Mouse (Mus musculus): ENCODE data around the gene Sec23b.
"Not testable (repeated sequence)": the region's sequence is repeated elsewhere in the genome, so short reads cannot be mapped to it uniquely, and the experiment has no call there.

The Sec23b gene

DNA sequence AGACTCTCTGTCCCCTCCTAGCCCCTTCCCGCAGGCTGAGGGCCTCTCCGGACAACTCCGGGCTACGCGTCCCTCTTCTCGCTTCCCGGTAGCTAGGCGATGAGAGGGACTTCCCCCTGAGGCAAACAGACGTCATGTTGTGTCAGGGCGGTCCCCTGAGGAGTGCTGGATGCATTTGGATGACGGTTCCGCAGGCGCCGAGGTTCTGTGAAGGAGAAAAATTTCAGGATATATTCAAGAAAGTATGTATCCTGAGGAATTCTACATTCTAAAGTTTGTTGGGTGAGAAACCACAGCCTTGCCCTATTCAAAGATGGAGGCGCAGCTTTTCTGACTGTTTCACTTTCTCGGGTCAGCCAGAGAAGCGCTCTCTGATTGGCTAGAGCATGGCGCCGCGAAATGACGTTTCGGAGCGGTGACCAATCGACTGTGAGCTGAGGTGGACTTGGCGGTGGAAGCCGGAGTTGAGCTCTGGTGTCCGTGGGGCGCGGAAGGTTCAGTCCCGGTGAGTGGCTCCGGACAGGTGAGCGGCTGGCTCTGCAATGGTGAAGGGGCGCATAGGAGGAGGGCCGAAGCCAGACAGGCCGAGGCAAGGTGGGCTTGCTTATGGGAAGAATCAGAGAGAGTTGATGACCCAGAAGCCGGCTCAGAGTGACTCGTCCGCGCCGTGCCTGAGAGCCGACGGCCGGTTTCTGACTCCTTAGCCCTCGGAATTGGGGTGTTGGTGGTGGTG, at the start of gene Sec23b:
Gene Sec23b, plus strand, starts transcription at position 410 of the 733 bp plus-strand sequence.
- in situ Hi-C loops (cut with MboI) = no loop called here

GRCm38 (mm10) chr2:144514619-144515018, 41.4 kb upstream of the Sec23b start:
- in situ Hi-C loops (cut with MboI) = no loop called here

GRCm38 (mm10) chr2:144519772-144520171, 36.3 kb upstream of the Sec23b start:
- in situ Hi-C loops (cut with MboI) = no loop called here

- in situ Hi-C loops (cut with MboI) = no loop called here
Observed at GRCm38 (mm10) chr2:144525856-144526255, 30.2 kb upstream of the Sec23b start.

- in situ Hi-C loops (cut with MboI) = no loop called here
Observed at GRCm38 (mm10) chr2:144526981-144527820, 28.8 kb upstream of the Sec23b start, which contains the start of the genes Dzank1 and Polr3f. Gene Dzank1 (minus strand): TSS chr2:144527414. Gene Polr3f (plus strand): TSS chr2:144527718.

GRCm38 (mm10) chr2:144527821-144528174, 28.2 kb upstream of the Sec23b start:
- in situ Hi-C loops (cut with MboI) = no loop called here

GRCm38 (mm10) chr2:144537123-144537522, 18.9 kb upstream of the Sec23b start:
- in situ Hi-C loops (cut with MboI) = no loop called here

- in situ Hi-C loops (cut with MboI) = no loop called here
Observed at GRCm38 (mm10) chr2:144541246-144541645, 14.8 kb upstream of the Sec23b start.

DNA sequence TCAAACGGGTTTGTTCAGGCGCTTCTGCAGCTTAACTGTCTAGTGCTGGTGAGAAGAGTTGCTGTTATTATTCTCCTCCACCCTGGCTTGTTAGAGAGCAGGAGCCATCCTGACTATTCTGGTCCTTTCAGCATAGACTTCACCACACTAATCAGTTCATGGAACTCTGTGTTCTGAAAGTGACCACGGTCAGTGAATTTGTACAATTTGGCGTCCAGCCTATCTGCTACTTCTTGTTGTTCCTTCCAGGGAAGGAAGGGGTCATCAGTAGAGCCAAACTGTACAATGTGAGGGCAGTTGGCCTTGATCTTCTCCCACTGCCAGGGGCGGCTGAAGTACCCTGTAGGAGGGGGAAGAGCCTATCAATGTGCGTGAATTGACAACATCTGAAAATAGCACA, 12.4 kb upstream of the Sec23b start:
- in situ Hi-C loops (cut with MboI) = no loop called here

GRCm38 (mm10) chr2:144544630-144545029, 11.4 kb upstream of the Sec23b start:
- in situ Hi-C loops (cut with MboI) = no loop called here

GRCm38 (mm10) chr2:144545061-144545460, 11.0 kb upstream of the Sec23b start:
- in situ Hi-C loops (cut with MboI) = no loop called here

GRCm38 (mm10) chr2:144545481-144545880, 10.5 kb upstream of the Sec23b start:
- in situ Hi-C loops (cut with MboI) = no loop called here

GRCm38 (mm10) chr2:144547559-144547958, 8.5 kb upstream of the Sec23b start:
- in situ Hi-C loops (cut with MboI) = no loop called here

GRCm38 (mm10) chr2:144550529-144550928, 5.5 kb upstream of the Sec23b start, which contains the start of gene Rbbp9:
Gene Rbbp9 (minus strand): TSS chr2:144550869.
- in situ Hi-C loops (cut with MboI) = no loop called here

DNA sequence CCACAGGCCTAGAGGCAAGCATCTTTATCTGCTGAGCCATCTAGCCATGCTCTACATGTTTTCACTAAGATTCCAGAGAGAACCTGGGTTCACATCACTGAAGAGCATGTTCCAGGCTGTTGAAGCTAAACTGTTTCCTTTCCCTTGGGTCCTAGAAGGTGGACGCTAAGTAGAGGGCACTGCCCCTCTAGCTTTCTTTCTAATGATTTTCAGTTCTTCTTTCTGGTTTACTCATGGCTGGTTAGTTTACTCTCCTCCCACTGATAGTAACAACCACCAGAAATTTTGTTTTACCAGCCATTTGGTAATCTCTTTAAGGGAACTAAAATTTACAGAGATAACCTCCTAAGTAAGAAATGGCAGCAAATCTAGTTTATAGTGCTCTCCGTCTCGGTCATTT, 2.1 kb upstream of the Sec23b start:
- in situ Hi-C loops (cut with MboI) = no loop called here

GRCm38 (mm10) chr2:144555286-144555819, 676 bp upstream of the Sec23b start:
- in situ Hi-C loops (cut with MboI) = no loop called here

GRCm38 (mm10) chr2:144588723-144589122, 32.7 kb downstream of the Sec23b start:
- in situ Hi-C loops (cut with MboI) = no loop called here

DNA sequence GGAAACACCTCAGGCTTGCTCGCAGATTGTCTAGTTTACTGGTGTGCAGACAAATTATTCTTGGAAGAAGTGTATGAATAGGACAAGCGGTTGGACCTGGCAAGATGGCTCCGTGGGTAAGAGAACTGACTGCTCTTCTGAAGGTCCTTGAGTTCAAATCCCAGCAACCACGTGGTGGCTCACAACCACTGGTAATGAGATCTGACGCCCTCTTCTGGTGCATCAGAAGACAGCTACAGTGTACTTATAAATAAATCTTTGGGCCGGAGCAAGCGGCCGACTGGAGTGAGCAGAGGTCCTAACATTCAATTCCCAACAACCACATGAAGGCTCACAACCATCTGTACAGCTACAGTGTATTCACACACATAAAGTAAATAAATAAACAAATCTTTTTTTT, 37.0 kb downstream of the Sec23b start:
- in situ Hi-C loops (cut with MboI) = not testable (repeated sequence)

DNA sequence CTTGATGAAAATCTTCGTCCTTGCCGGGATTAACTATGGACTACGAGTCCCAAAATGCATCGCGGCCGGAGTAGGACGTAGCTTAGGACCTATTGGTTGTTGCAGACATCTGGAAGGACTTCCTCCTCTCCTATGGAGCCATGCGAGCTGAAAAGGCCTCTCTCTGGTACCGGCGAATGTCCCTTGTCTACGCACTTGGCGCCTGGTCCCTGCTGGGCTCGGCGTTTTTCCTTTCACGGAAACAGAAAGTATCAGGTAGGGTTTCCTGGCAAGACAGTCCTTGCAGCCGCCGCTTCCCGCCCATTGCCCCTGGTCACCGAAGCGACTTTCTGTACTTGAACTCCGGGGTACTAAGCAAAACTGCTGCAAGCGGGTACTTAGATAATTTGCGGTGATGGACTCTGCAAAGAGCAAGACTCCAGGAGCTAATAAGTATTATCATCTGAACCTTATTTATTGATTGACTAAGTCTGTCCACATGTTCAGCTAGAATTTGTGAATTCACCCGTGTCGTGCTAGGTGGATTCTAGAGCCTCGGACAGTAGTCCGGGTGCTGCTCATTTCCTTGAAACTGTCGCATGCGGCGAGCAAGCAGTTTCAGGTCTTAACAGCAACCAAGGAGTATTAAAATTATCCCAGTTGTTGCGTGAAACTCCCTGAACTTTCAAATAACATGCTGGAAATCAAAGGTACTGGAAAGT, 38.1 kb downstream of the Sec23b start, which contains the start of gene Smim26:
Gene Smim26, plus strand, starts transcription at position 104 of the 701 bp plus-strand sequence.
- in situ Hi-C loops (cut with MboI) = no loop called here

GRCm38 (mm10) chr2:144598006-144598405, 42.0 kb downstream of the Sec23b start:
- in situ Hi-C loops (cut with MboI) = no loop called here

- in situ Hi-C loops (cut with MboI) = no loop called here
Observed at GRCm38 (mm10) chr2:144599831-144600687, 44.0 kb downstream of the Sec23b start, which contains the start of gene Dtd1. Gene Dtd1 (plus strand): TSS chr2:144599897.
